Mouse (Mus musculus) heart, adult 2 months (tissue): ENCODE data around the gene Fchsd2. TPM values are rescaled to one million over a fixed set of nuclear protein-coding genes. Genes with fewer than 3 reads are reported as not detected.

Experiments used
- DNase-seq, 2 experiments: peaks; one replicate each; pipeline ENCODE4 v3.0.0; 2021
- H3K27ac ChIP-seq: fragments of 200-600 bp; 2 replicates; pipeline ENCODE4 v1.8.1; 2022
- H3K27me3 ChIP-seq: fragments of 200-500 bp; 2 replicates; pipeline ENCODE4 v1.6.1; 2012; ENCODE audit warnings: mild to moderate bottlenecking, low read length, inconsistent platforms, mixed read lengths; ENCODE audit not compliant: control insufficient read depth, insufficient read depth
- H3K36me3 ChIP-seq: fragments of 200-500 bp; 2 replicates; pipeline ENCODE4 v1.6.1; 2012; ENCODE audit warnings: low read length, inconsistent platforms; ENCODE audit not compliant: control insufficient read depth, insufficient read depth
- H3K4me1 ChIP-seq: fragments of 200-500 bp; 2 replicates; pipeline ENCODE4 v1.6.1; 2011; ENCODE audit warnings: low read length; ENCODE audit not compliant: control insufficient read depth, insufficient read depth
- H3K4me3 ChIP-seq: fragments of 200-600 bp; 2 replicates; pipeline ENCODE4 v1.8.1; 2022
- H3K79me2 ChIP-seq: fragments of 200-500 bp; replicated peaks from 2 replicates; pipeline ENCODE4 v1.6.1; 2012; ENCODE audit warnings: mild to moderate bottlenecking, inconsistent platforms, low read length, moderate library complexity, mixed read lengths; ENCODE audit not compliant: control insufficient read depth, insufficient read depth
- H3K9ac ChIP-seq: fragments of 200-500 bp; 2 replicates; pipeline ENCODE4 v1.6.1; 2012; ENCODE audit warnings: low read depth, mild to moderate bottlenecking, control low read depth, inconsistent platforms, low read length, mixed read lengths
- CTCF ChIP-seq: fragments of 200-600 bp; IDR thresholded peaks from 2 replicates; pipeline ENCODE4 v1.8.1; 2022; ENCODE audit warnings: antibody characterized with exemption, mild to moderate bottlenecking, moderate library complexity
- EP300 ChIP-seq: fragments of 200-500 bp; IDR thresholded peaks from 2 replicates; pipeline ENCODE4 v1.6.1; 2011; ENCODE audit warnings: low read depth, low read length, control low read depth; ENCODE audit not compliant: insufficient read depth
- POLR2A ChIP-seq: fragments of 200-500 bp; IDR thresholded peaks from 2 replicates; pipeline ENCODE4 v1.6.1; 2011; ENCODE audit warnings: mild to moderate bottlenecking, low read depth, low read length, control low read depth; ENCODE audit not compliant: insufficient read depth
- WGBS: fragments of 180-500 bp; shearing (Covaris S2); methylation state at CpG from one replicate; pipeline ENCODE4 v1.1.7; 2018; 5-methylcytosine and 5-hydroxymethylcytosine counted together
- intact Hi-C: fragments of 180-260 bp; cut with DNase I; formaldehyde crosslinking; loops from one replicate; pipeline ENCODE4 v1.15.1; 2025
- polyA plus RNA-seq: library from polyadenylated mRNA; depleted of rRNA; stranded (reverse); fragments of >200 nt; gene quantifications from 2 replicates; pipeline ENCODE4 v1.2.3, GENCODE M21; 2012
- total RNA-seq, 2 experiments: library from RNA; stranded (reverse); gene quantifications; 2 replicates each; pipeline ENCODE4 v1.2.3; 2021

The Fchsd2 gene
- total and polyA plus RNA-seq, 3 experiments: 5.6 to 22.4 (median 20.9) TPM

DNA sequence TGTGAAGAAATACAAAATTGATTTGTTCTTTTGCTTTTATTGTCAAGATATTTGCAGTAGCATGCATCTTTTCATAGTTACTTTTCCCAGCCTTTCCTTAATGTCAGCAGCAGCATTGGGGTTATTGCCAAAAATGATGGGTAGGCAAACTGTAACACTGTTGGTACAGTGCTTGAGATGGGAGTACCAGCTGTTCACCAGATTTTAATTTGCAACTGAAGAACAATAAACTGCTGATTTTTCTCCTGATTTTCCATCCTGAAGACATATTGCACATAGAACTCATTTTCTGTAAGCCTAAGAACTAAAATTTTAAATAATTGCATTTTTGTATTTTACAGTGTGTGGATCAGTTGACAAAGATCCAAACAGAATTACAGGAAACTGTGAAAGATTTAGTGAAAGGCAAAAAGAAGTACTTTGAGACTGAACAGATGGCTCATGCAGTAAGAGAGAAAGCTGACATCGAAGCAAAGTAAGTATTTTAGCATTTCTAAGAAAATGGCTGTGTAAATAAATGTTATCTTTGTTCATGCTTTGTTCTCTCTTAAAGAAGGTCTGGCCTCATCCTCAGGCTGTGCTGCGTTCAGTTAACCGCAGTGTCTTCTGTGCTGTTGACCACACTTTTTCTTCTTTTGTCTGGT is 98.8 kb downstream of the Fchsd2 start:
- Histone ChIP-seq H3K79me2 (no peaks in the 10 kb centered on the region), H3K27ac (no peak overlapping the region), H3K36me3 (peaks cover 6% of the 10 kb centered on the region; the same call in 1 of the 2 replicates), H3K9ac (no peak overlapping the region), H3K4me1 (no peaks in the 10 kb centered on the region), H3K4me3 (no peak overlapping the region), H3K27me3 (no peaks in the 10 kb centered on the region)
- intact Hi-C loops: no loop called here
- TF ChIP-seq EP300: no peak
- no peak for TF ChIP-seq CTCF
- no peak for TF ChIP-seq POLR2A
- DNase-seq: no peak
- WGBS: 56% methylated on average over 3 of the region's 3 CpGs

GRCm38 (mm10) chr7:101210826-101211225 is 118.2 kb downstream of the Fchsd2 start:
- Histone ChIP-seq H3K79me2 (no peaks in the 10 kb centered on the region), H3K36me3 (no peaks in the 10 kb centered on the region), H3K4me3 (no peak overlapping the region), H3K4me1 (no peaks in the 10 kb centered on the region; the same call in 1 of the 2 replicates), H3K9ac (no peak overlapping the region), H3K27me3 (no peaks in the 10 kb centered on the region), H3K27ac (no peak overlapping the region)
- no peak for DNase-seq
- TF ChIP-seq EP300: no peak
- TF ChIP-seq CTCF: no peak
- 83% methylated on average over 1 of the region's 1 CpGs for WGBS
- intact Hi-C loops: no loop called here

DNA sequence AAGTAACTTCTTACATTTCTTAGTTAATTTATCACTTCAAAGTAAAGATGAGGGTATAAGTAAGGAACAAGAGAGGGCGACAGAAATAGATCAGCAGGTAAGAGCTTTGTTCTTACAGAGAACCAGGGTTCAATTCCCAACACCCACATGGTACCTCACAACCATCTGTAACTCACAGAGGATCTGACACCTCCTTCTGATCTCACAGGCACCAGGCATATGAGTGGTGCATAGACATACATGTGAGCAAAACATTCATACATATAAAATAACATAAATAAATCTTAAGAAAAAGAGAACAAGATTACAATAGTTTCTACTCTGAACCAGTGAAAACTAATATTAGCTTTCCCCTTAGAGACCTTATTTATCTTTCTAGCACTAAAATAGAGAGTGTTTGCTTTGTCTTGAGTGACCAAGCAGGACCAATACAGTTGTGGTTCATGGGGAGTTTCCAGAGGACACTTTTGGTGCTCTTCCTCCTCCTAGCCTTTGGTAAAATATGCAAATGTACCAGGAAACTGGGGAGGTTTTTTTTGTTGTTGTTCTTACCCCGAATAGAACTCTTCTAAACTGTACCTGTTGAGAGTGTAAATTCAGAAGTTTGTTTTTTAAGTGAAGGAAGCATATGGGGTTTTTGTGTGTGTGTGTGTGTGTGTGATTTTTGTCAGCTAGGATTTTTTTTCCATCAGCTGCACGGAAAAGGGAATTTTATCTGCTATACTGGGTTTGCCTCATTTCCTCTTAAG is 121.0 kb downstream of the Fchsd2 start:
- H3K79me2 ChIP-seq: no peaks in the 10 kb centered on the region
- TF ChIP-seq POLR2A: no peak
- no peak for TF ChIP-seq CTCF
- no peak for TF ChIP-seq EP300
- no peaks in the 10 kb centered on the region; the same call in 1 of the 2 replicates for H3K4me1 ChIP-seq
- H3K36me3 ChIP-seq: no peaks in the 10 kb centered on the region
- H3K27ac ChIP-seq: no peak overlapping the region; the same call in 1 of the 2 replicates
- no peaks in the 10 kb centered on the region for H3K27me3 ChIP-seq
- intact Hi-C loops: no loop called here
- H3K4me3 ChIP-seq: no peak overlapping the region
- no peak for DNase-seq
- WGBS: 57% methylated on average over 3 of the region's 3 CpGs
- no peak overlapping the region for H3K9ac ChIP-seq

- 91% methylated on average over 2 of the region's 2 CpGs for WGBS
- TF ChIP-seq EP300: no peak
- no peak for TF ChIP-seq CTCF
- TF ChIP-seq POLR2A: no peak
- H3K27ac ChIP-seq: no peak overlapping the region
- DNase-seq: no peak
- H3K9ac ChIP-seq: no peak overlapping the region
- no peak overlapping the region for H3K4me3 ChIP-seq
- no peaks in the 10 kb centered on the region; the same call in 1 of the 2 replicates for H3K4me1 ChIP-seq
- intact Hi-C loops: no loop called here
- no peaks in the 10 kb centered on the region for H3K27me3 ChIP-seq
- no peaks in the 10 kb centered on the region for H3K36me3 ChIP-seq
- no peaks in the 10 kb centered on the region for H3K79me2 ChIP-seq
These were observed 124.1 kb downstream of the Fchsd2 start for GRCm38 (mm10) chr7:101216724-101217123.

GRCm38 (mm10) chr7:101223501-101223900 is 130.8 kb downstream of the Fchsd2 start:
- Histone ChIP-seq H3K4me3 (no peak overlapping the region), H3K27me3 (no peaks in the 10 kb centered on the region), H3K79me2 (no peaks in the 10 kb centered on the region), H3K9ac (no peak overlapping the region), H3K27ac (no peak overlapping the region), H3K36me3 (no peaks in the 10 kb centered on the region), H3K4me1 (no peaks in the 10 kb centered on the region; the same call in 1 of the 2 replicates)
- no peak for TF ChIP-seq CTCF
- no peak for TF ChIP-seq EP300
- no peak for TF ChIP-seq POLR2A
- intact Hi-C loops: no loop called here
- 94% methylated on average over 2 of the region's 2 CpGs for WGBS
- DNase-seq: no peak

- 64% methylated on average over 1 of the region's 1 CpGs for WGBS
- Histone ChIP-seq H3K9ac (no peak overlapping the region), H3K4me1 (peaks cover 2% of the 10 kb centered on the region), H3K4me3 (no peak overlapping the region), H3K27ac (no peak overlapping the region), H3K36me3 (no peaks in the 10 kb centered on the region), H3K27me3 (no peaks in the 10 kb centered on the region), H3K79me2 (no peaks in the 10 kb centered on the region)
- intact Hi-C loops: no loop called here
- TF ChIP-seq CTCF: no peak
- no peak for TF ChIP-seq POLR2A
- no peak for TF ChIP-seq EP300
- DNase-seq: no peak
These were observed 136.7 kb downstream of the Fchsd2 start for GRCm38 (mm10) chr7:101229336-101229735.
